Mouse (Mus musculus) heart, adult 9 months (tissue): ENCODE data around the gene Ckap5.

Experiments
- DNase-seq, 2 experiments: peaks; one replicate each; pipeline ENCODE4 v3.0.0; 2022; ENCODE audit warnings: low spot score in 2 of 2

The Ckap5 gene

GRCm38 (mm10) chr2:91627486-91627885 lies 100.9 kb downstream of the Ckap5 start:
- DNase-seq: no peak

GRCm38 (mm10) chr2:91628171-91628570 lies 101.6 kb downstream of the Ckap5 start:
- DNase-seq: no peak

GRCm38 (mm10) chr2:91629682-91630081 lies 103.1 kb downstream of the Ckap5 start:
- no peak for DNase-seq

- no peak for DNase-seq
Observed at GRCm38 (mm10) chr2:91630384-91630783, 103.8 kb downstream of the Ckap5 start.

GRCm38 (mm10) chr2:91631826-91632225 lies 105.3 kb downstream of the Ckap5 start:
- no peak for DNase-seq

GRCm38 (mm10) chr2:91632316-91632715 lies 105.8 kb downstream of the Ckap5 start:
- DNase-seq: no peak

GRCm38 (mm10) chr2:91633334-91633977 lies 106.9 kb downstream of the Ckap5 start:
- DNase-seq: no peak

GRCm38 (mm10) chr2:91634841-91635240 lies 108.3 kb downstream of the Ckap5 start:
- no peak for DNase-seq

- DNase-seq: no peak
Observed at GRCm38 (mm10) chr2:91635486-91635885, 108.9 kb downstream of the Ckap5 start.

- DNase-seq: no peak
Observed at GRCm38 (mm10) chr2:91636229-91636628, 109.7 kb downstream of the Ckap5 start, which contains the start of gene F2. F2 (minus strand) TSS chr2:91636414.

- DNase-seq: no peak
Observed at GRCm38 (mm10) chr2:91636727-91637338, 110.3 kb downstream of the Ckap5 start.

GRCm38 (mm10) chr2:91638931-91639330 lies 112.4 kb downstream of the Ckap5 start:
- no peak for DNase-seq

- DNase-seq: no peak
Observed at GRCm38 (mm10) chr2:91642825-91643415, 116.4 kb downstream of the Ckap5 start.

- no peak for DNase-seq
Observed at GRCm38 (mm10) chr2:91644021-91644420, 117.5 kb downstream of the Ckap5 start.

GRCm38 (mm10) chr2:91645354-91645753 lies 118.8 kb downstream of the Ckap5 start:
- no peak for DNase-seq

GRCm38 (mm10) chr2:91645811-91646210 lies 119.2 kb downstream of the Ckap5 start:
- DNase-seq: no peak

GRCm38 (mm10) chr2:91646733-91647132 lies 120.2 kb downstream of the Ckap5 start:
- peak in 1 of 2 experiments; percentile 36 for DNase-seq

GRCm38 (mm10) chr2:91649152-91649551 lies 122.6 kb downstream of the Ckap5 start:
- no peak for DNase-seq

GRCm38 (mm10) chr2:91649553-91650359 lies 123.2 kb downstream of the Ckap5 start, which contains the start of the genes Zfp408 and Arhgap1:
Zfp408 (minus strand) TSS chr2:91649791.
Arhgap1 (plus strand) TSS chr2:91649860.
- peak; percentile 92 to 97 for DNase-seq

- no peak for DNase-seq
Observed at GRCm38 (mm10) chr2:91650360-91650995, 123.9 kb downstream of the Ckap5 start.

- DNase-seq: no peak
Observed at GRCm38 (mm10) chr2:91651458-91652258, 125.1 kb downstream of the Ckap5 start.
